Mouse (Mus musculus): Measurements from ENCODE around the gene 4932414N04Rik. TPM values are rescaled to one million over a fixed set of nuclear protein-coding genes. Genes with fewer than 3 reads are reported as not detected.
"Not testable (repeated sequence)": the region's sequence is repeated elsewhere in the genome, so short reads cannot be mapped to it uniquely, and the experiment has no call there.

The 4932414N04Rik gene
- polyA plus RNA-seq (2016; fragmentation: Nextera tagmentation; extraction: Ambion mirVana): not detected in 2 replicates

DNA sequence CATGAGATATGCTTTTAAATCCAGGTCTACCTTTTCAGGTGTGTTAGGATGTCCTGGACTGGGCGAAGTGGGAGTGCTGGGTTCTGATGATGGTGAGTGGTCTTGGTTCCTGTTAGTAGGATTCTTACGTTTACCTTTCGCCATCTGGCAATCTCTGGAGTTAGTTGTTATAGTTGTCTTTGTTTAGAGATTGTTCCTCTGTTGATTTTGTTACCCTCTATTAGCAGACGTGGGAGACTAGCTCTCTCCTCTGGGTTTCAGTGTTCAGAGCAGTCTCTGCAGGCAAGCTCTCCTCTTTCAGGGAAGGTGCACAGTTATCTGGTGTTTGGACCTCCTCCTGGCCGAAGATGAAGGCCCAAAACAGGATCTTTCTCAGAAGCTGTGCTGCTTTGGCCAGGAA is at the start of gene 4932414N04Rik:
Gene 4932414N04Rik (plus strand): TSS at position 301 of the 400 bp plus-strand sequence.
- H3K27me3 ChIP-seq; H3K9me3 ChIP-seq (replicated peaks); H3K4me3 ChIP-seq; H3K9ac ChIP-seq; H3K27ac ChIP-seq; H3K4me1 ChIP-seq; ATAC-seq (ENCODE audit: low FRiP score); H3K4me2 ChIP-seq (replicated peaks); H3K36me3 ChIP-seq: not testable (repeated sequence)
- WGBS: 97% methylated on average over 2 of the region's 5 CpGs

- no peaks in the 10 kb centered on the region for H3K27me3 ChIP-seq
- no peaks in the 10 kb centered on the region for H3K4me1 ChIP-seq
- H3K4me2 ChIP-seq (replicated peaks): no peak overlapping the region
- 77% methylated on average over 2 of the region's 2 CpGs for WGBS
- no peak overlapping the region for H3K9ac ChIP-seq
- H3K9me3 ChIP-seq (replicated peaks): no peaks in the 10 kb centered on the region
- no peak overlapping the region for H3K4me3 ChIP-seq
- no peak overlapping the region for H3K27ac ChIP-seq
- H3K36me3 ChIP-seq: no peaks in the 10 kb centered on the region
- no peak for ATAC-seq (ENCODE audit: low FRiP score)
Measured at GRCm38 (mm10) chr2:68732216-68732615, 75.9 kb downstream of the 4932414N04Rik start.

GRCm38 (mm10) chr2:68739772-68740739 is 83.8 kb downstream of the 4932414N04Rik start:
- Histone ChIP-seq H3K27me3 (no peaks in the 10 kb centered on the region), H3K9ac (no peak overlapping the region), H3K9me3 (replicated peaks) (no peaks in the 10 kb centered on the region), H3K27ac (no peak overlapping the region), H3K4me1 (no peaks in the 10 kb centered on the region), H3K4me3 (no peak overlapping the region), H3K4me2 (replicated peaks) (no peak overlapping the region), H3K36me3 (no peaks in the 10 kb centered on the region)
- WGBS: 86% methylated on average over 5 of the region's 5 CpGs
- no peak for ATAC-seq (ENCODE audit: low FRiP score)

- Histone ChIP-seq H3K4me2 (replicated peaks) (no peak overlapping the region), H3K36me3 (no peaks in the 10 kb centered on the region), H3K27me3 (no peaks in the 10 kb centered on the region), H3K4me1 (no peaks in the 10 kb centered on the region), H3K27ac (no peak overlapping the region), H3K4me3 (no peak overlapping the region), H3K9ac (no peak overlapping the region), H3K9me3 (replicated peaks) (no peaks in the 10 kb centered on the region)
- WGBS: 81% methylated on average over 4 of the region's 4 CpGs
- ATAC-seq (ENCODE audit: low FRiP score): no peak
Measured at GRCm38 (mm10) chr2:68744599-68744998, 88.3 kb downstream of the 4932414N04Rik start.

- Histone ChIP-seq H3K27me3 (no peaks in the 10 kb centered on the region), H3K36me3 (no peaks in the 10 kb centered on the region), H3K9ac (no peak overlapping the region), H3K4me2 (replicated peaks) (no peak overlapping the region), H3K4me1 (no peaks in the 10 kb centered on the region), H3K9me3 (replicated peaks) (no peaks in the 10 kb centered on the region), H3K4me3 (no peak overlapping the region), H3K27ac (no peak overlapping the region)
- ATAC-seq (ENCODE audit: low FRiP score): no peak
- 79% methylated on average over 4 of the region's 4 CpGs for whole genome bisulfite sequencing
Measured at GRCm38 (mm10) chr2:68756179-68756578, 99.9 kb downstream of the 4932414N04Rik start.

DNA sequence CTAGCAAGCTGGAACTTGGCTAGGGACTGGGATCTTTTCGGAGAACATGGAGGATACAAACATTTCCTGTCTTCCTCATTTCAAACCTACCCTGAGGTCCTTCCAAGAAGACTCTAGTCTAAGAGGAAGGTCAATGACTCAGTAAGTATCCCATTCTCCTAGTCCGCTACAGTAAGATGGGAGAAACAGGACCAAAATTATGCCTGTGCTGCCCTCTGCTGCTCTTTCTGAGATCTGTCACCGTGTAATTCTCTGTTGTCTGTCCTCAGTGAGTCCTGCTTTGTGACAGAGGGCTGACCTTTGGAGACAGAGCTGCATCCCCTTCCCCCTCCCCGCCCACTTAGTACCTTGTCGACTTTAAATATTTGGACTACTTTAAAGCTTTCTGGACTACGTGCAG is 100.5 kb downstream of the 4932414N04Rik start:
- no peaks in the 10 kb centered on the region for H3K4me1 ChIP-seq
- no peaks in the 10 kb centered on the region for H3K36me3 ChIP-seq
- H3K27me3 ChIP-seq: no peaks in the 10 kb centered on the region
- no peak overlapping the region for H3K9ac ChIP-seq
- no peak overlapping the region for H3K4me2 ChIP-seq (replicated peaks)
- H3K4me3 ChIP-seq: no peak overlapping the region
- 22% methylated on average over 6 of the region's 6 CpGs for WGBS
- no peak overlapping the region for H3K27ac ChIP-seq
- ATAC-seq (ENCODE audit: low FRiP score): peak; percentile 80
- H3K9me3 ChIP-seq (replicated peaks): no peaks in the 10 kb centered on the region

GRCm38 (mm10) chr2:68765371-68765770 is 109.1 kb downstream of the 4932414N04Rik start:
- H3K27me3 ChIP-seq: no peaks in the 10 kb centered on the region
- no peak overlapping the region for H3K9ac ChIP-seq
- 79% methylated on average over 1 of the region's 1 CpGs for WGBS
- no peak overlapping the region for H3K4me3 ChIP-seq
- H3K27ac ChIP-seq: no peak overlapping the region
- no peaks in the 10 kb centered on the region for H3K36me3 ChIP-seq
- H3K4me2 ChIP-seq (replicated peaks): no peak overlapping the region
- no peak for ATAC-seq (ENCODE audit: low FRiP score)
- H3K4me1 ChIP-seq: no peaks in the 10 kb centered on the region
- H3K9me3 ChIP-seq (replicated peaks): no peaks in the 10 kb centered on the region; the same call in 1 of the 2 replicates

GRCm38 (mm10) chr2:68767186-68767890 is 111.1 kb downstream of the 4932414N04Rik start:
- Histone ChIP-seq H3K9me3 (replicated peaks) (no peaks in the 10 kb centered on the region; the same call in 1 of the 2 replicates), H3K4me3 (no peak overlapping the region), H3K9ac (no peak overlapping the region), H3K4me1 (no peaks in the 10 kb centered on the region), H3K27me3 (no peaks in the 10 kb centered on the region), H3K4me2 (replicated peaks) (no peak overlapping the region), H3K36me3 (no peaks in the 10 kb centered on the region), H3K27ac (no peak overlapping the region)
- WGBS: 61% methylated on average over 6 of the region's 6 CpGs
- no peak for ATAC-seq (ENCODE audit: low FRiP score)

DNA sequence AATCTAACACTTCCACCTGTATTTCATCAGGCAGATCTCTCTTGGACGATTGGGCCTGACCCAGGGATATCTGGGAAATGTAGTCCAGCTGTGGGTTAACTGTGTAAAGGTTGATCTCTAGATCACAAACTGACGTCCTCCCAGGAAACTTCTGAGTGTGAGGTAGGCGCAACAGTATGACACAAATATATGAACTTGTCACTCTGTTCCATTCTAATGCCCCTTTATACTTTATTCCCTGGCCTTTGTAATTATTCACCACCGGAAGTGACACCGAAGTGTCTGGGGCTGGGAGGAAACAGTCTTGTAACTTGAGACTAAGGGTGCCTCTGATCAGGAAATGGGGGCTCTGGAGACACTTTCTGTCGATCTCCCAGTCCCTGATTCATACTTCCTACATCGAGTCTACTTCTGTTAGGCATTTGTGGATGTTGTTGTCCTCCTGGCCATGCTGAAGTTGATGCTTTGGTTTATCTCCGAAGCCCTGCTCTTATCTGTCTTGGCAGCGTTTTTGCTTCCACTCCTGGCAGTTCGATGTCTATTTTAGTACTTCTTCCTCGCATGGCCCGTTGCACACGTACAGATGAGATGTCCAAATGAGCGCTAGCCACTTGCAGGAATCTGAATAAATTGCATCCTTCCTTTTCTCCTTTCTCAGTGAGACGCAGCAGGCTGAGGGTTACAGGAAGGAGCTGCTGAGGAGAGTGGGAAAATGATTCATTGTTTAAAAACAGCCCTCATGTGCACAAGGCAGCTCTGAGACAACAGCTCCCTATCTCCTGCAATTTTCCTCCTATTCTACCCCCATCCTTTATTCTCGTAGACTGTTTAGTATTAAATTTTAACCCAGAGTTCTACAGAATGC is 126.2 kb downstream of the 4932414N04Rik start:
- 53% methylated on average over 16 of the region's 16 CpGs for WGBS
- Histone ChIP-seq H3K4me3 (no peak overlapping the region), H3K9me3 (replicated peaks) (no peaks in the 10 kb centered on the region), H3K4me2 (replicated peaks) (peak overlapping the region; percentile 27), H3K36me3 (no peaks in the 10 kb centered on the region), H3K27me3 (no peaks in the 10 kb centered on the region), H3K9ac (no peak overlapping the region), H3K4me1 (peaks cover 4% of the 10 kb centered on the region; the same call in 1 of the 2 replicates), H3K27ac (no peak overlapping the region)
- ATAC-seq (ENCODE audit: low FRiP score): no peak

GRCm38 (mm10) chr2:68783664-68784063 is 127.4 kb downstream of the 4932414N04Rik start:
- H3K4me3 ChIP-seq; H3K9ac ChIP-seq; ATAC-seq (ENCODE audit: low FRiP score); H3K36me3 ChIP-seq; H3K4me2 ChIP-seq (replicated peaks); H3K27ac ChIP-seq; H3K4me1 ChIP-seq; H3K9me3 ChIP-seq (replicated peaks); H3K27me3 ChIP-seq: not testable (repeated sequence)
- 90% methylated on average over 8 of the region's 8 CpGs for WGBS

DNA sequence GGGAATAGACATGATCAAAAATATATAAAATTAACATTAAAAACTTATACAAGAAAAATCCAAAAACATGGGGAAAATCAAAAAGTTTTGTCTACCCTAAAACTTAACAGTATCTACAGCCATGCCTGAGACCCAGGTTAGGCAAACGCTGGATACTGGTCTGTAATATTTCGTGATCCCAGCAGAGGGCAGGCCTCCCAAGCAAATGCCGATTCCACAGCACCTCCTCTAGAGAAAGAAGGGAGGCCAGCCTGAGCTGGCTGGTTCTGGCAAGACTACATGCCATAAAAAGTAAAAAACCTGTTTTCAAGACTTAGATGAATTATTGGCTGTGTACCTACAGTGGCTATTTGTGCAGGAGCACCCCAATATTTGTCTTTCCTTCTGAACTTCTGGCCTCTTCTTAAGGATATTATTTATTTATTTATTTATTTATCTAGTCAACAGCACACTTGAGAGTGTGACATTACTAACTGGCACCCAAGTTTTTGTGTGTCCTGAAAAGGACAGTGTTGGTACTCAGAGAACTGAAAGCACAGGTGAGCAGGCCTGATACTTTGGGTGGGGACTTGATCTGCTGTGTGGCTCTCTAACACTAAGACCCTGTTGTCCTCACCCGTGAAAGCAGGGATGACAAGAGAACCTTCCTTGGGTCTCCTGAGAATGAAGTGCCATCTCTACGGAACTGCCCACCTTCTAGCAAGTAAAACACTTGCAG is 128.6 kb downstream of the 4932414N04Rik start:
- whole genome bisulfite sequencing: 35% methylated on average over 5 of the region's 5 CpGs
- Histone ChIP-seq H3K27ac (no peak overlapping the region), H3K36me3 (no peaks in the 10 kb centered on the region), H3K4me3 (no peak overlapping the region), H3K9ac (no peak overlapping the region), H3K9me3 (replicated peaks) (no peaks in the 10 kb centered on the region), H3K27me3 (no peaks in the 10 kb centered on the region), H3K4me2 (replicated peaks) (no peak overlapping the region), H3K4me1 (peaks cover 4% of the 10 kb centered on the region; the same call in 1 of the 2 replicates)
- peak; percentile 74 for ATAC-seq (ENCODE audit: low FRiP score)
